Mouse (Mus musculus): ENCODE results near the gene Anks6. TPM values are rescaled to one million over a fixed set of nuclear protein-coding genes. Genes with fewer than 3 reads are reported as not detected.

Anks6 gene
- polyA plus RNA-seq, 1 experiment from 2014 or later, result 1.1 TPM

DNA sequence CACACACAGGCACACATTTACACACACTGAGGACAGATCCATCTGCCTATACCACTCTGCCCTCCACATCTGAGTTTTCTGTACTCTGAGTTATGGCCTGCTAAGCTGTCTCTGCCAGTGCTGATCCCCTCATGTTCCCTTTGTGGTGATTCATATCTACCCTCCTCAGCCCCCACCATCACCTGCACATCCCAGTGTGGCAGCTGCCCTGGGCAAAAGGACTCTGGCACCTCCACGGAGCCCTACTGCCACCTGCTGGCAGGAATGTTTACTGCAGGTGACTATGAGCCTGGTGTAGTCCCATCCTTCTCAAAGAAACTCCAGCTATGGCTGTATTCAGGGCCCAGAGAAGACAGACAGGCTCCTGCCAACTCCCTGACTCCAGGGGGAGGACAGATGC is 7.1 kb downstream of the Anks6 start:
- Histone ChIP-seq H3K9me3 (ENCODE audit: control insufficient read depth, low read length) (peaks cover 2% of the 10 kb centered on the region; the same call in 1 of the 2 replicates), H3K27ac (ENCODE audit: low read length) (no peak overlapping the region), H3K27me3 (replicated peaks; ENCODE audit: control insufficient read depth, insufficient read depth, low read length) (0 out of 2 replicates have a peak, but pooled peaks cover 2% of the 10 kb centered on the region), H3K4me3 (ENCODE audit: low read length) (no peak overlapping the region), H3K36me3 (ENCODE audit: control insufficient read depth, insufficient read depth, low read length) (no peaks in the 10 kb centered on the region), H3K4me1 (ENCODE audit: control insufficient read depth, insufficient read depth, low read length) (peaks cover 17% of the 10 kb centered on the region), H3K4me2 (ENCODE audit: low read depth, low read length) (no peak overlapping the region), H3K9ac (ENCODE audit: low read depth, low read length) (no peak overlapping the region)
- ATAC-seq, result peak; percentile 81
- WGBS, result 0% methylated on average over 1 of the region's 1 CpGs

DNA sequence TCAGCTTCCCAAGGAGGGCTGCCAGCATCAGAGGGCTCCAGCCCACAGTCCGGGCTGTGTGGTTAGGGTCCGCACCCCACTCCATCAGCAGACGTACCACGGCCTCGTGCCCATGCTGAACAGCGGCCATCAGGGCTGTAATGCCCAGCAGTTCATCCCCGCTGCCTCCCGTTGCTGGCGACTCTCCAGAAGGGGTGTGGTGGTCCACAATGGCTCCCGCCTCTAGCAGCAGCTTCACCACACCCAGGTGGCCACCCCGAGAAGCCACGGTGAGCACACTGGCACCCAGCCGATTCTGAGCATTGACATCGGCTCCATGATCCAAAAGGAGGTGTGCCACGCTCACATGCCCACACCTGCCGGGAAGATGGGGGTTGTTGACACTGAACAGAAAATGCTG is 8.0 kb downstream of the Anks6 start:
- H3K9me3 ChIP-seq (ENCODE audit: control insufficient read depth, low read length), result peaks cover 2% of the 10 kb centered on the region; the same call in 1 of the 2 replicates
- 90% methylated on average over 16 of the region's 16 CpGs for WGBS
- no peak overlapping the region for H3K4me2 ChIP-seq (ENCODE audit: low read depth, low read length)
- no peak for ATAC-seq
- H3K27me3 ChIP-seq (replicated peaks; ENCODE audit: control insufficient read depth, insufficient read depth, low read length), result no peaks in the 10 kb centered on the region
- H3K9ac ChIP-seq (ENCODE audit: low read depth, low read length), result no peak overlapping the region
- no peaks in the 10 kb centered on the region for H3K36me3 ChIP-seq (ENCODE audit: control insufficient read depth, insufficient read depth, low read length)
- H3K27ac ChIP-seq (ENCODE audit: low read length), result no peak overlapping the region
- H3K4me3 ChIP-seq (ENCODE audit: low read length), result no peak overlapping the region
- peaks cover 17% of the 10 kb centered on the region for H3K4me1 ChIP-seq (ENCODE audit: control insufficient read depth, insufficient read depth, low read length)

DNA sequence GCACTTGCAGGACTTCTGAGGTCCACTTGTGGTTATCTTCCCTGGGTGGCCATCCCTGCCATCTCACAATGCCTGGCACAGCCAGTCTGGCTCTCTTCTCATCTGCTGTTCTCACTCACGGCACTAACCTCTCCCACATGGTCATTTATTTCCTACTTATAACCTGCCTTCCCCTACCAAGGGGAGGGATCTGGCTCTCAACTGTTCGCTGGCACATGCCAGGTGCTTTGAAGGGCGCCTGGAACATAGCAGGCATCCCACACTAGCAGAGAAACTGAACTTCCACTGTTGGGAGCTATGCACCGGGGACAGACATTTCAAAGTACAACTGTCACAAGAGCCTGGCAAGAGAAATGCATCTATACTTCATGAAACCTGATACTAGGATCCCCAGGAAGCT is 9.5 kb downstream of the Anks6 start:
- no peak overlapping the region for H3K27ac ChIP-seq (ENCODE audit: low read length)
- H3K9me3 ChIP-seq (ENCODE audit: control insufficient read depth, low read length), result no peaks in the 10 kb centered on the region
- H3K4me2 ChIP-seq (ENCODE audit: low read depth, low read length), result no peak overlapping the region
- no peaks in the 10 kb centered on the region for H3K27me3 ChIP-seq (replicated peaks; ENCODE audit: control insufficient read depth, insufficient read depth, low read length)
- H3K36me3 ChIP-seq (ENCODE audit: control insufficient read depth, insufficient read depth, low read length), result no peaks in the 10 kb centered on the region
- peaks cover 17% of the 10 kb centered on the region for H3K4me1 ChIP-seq (ENCODE audit: control insufficient read depth, insufficient read depth, low read length)
- WGBS, result 69% methylated on average over 4 of the region's 4 CpGs
- no peak for ATAC-seq
- H3K9ac ChIP-seq (ENCODE audit: low read depth, low read length), result no peak overlapping the region
- no peak overlapping the region for H3K4me3 ChIP-seq (ENCODE audit: low read length)

DNA sequence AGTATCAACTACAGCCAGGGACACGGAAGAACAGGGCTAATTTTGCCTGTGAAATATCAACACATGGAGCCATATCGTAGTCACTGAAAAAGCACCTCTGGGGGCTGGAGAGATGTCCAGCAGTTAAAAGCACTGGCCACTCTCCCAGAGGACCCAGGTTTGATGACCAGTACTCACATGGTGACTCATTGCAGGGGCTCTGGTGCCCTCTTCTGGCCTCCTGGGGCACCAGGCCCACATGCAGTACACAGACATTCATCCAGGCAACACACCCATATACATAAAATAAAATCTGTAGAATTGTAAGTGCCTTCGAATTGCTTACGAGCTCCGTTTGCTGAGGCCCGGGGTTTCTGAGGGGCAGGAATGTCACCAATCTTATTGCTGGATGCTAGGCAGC is 10.3 kb downstream of the Anks6 start:
- 84% methylated on average over 6 of the region's 6 CpGs for WGBS
- H3K27me3 ChIP-seq (replicated peaks; ENCODE audit: control insufficient read depth, insufficient read depth, low read length), result no peaks in the 10 kb centered on the region
- no peak overlapping the region for H3K9ac ChIP-seq (ENCODE audit: low read depth, low read length)
- H3K4me2 ChIP-seq (ENCODE audit: low read depth, low read length), result no peak overlapping the region
- peaks cover 14% of the 10 kb centered on the region for H3K4me1 ChIP-seq (ENCODE audit: control insufficient read depth, insufficient read depth, low read length)
- H3K9me3 ChIP-seq (ENCODE audit: control insufficient read depth, low read length), result no peaks in the 10 kb centered on the region
- H3K27ac ChIP-seq (ENCODE audit: low read length), result no peak overlapping the region
- no peak overlapping the region for H3K4me3 ChIP-seq (ENCODE audit: low read length)
- H3K36me3 ChIP-seq (ENCODE audit: control insufficient read depth, insufficient read depth, low read length), result no peaks in the 10 kb centered on the region
- no peak for ATAC-seq

DNA sequence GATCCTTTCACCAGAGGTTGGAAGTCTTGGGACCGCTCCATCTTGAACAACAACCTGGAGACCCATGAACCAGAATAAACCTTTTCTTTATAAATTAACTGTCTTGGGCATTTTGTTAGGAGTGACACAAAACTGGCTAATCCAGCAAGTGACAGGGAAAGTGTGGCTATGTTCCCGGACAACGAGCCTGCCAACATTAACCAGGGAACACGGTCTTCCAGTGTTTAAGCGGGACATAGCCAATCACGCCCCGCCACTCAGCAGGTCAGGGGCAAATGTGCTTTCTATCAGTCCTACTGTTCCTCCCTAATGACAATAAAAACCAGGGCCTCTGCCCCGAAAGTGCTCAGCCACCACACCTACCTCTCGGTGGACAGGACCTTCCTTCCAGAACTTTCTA is 13.4 kb downstream of the Anks6 start:
- Histone ChIP-seq H3K4me1 (ENCODE audit: control insufficient read depth, insufficient read depth, low read length) (no peaks in the 10 kb centered on the region), H3K27me3 (replicated peaks; ENCODE audit: control insufficient read depth, insufficient read depth, low read length) (no peaks in the 10 kb centered on the region), H3K36me3 (ENCODE audit: control insufficient read depth, insufficient read depth, low read length) (no peaks in the 10 kb centered on the region), H3K9ac (ENCODE audit: low read depth, low read length) (no peak overlapping the region), H3K4me3 (ENCODE audit: low read length) (no peak overlapping the region), H3K9me3 (ENCODE audit: control insufficient read depth, low read length) (no peaks in the 10 kb centered on the region), H3K4me2 (ENCODE audit: low read depth, low read length) (no peak overlapping the region), H3K27ac (ENCODE audit: low read length) (no peak overlapping the region)
- no peak for ATAC-seq
- WGBS, result 86% methylated on average over 9 of the region's 9 CpGs

DNA sequence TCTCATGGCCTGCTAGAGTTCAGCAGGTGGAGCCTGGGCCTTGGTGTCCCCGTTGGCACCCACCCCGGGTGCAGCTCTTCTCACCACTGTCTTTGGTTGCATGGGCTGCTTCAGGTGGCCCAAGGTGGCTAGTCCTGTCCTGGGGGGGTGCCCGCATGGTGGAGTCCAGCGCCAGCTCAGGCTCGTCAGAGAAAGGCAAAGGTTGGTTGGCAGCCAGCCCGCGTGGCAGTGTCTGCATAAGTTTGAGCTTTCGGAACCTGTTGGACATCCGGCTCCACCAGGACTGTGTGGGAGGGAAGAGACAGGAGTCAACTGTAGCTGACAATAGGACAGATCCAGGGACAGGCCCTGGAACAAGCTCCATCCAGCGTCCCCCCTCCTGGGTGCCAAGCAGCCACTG is 17.6 kb downstream of the Anks6 start:
- ATAC-seq, result no peak
- Histone ChIP-seq H3K36me3 (ENCODE audit: control insufficient read depth, insufficient read depth, low read length) (0 out of 2 replicates have a peak, but pooled peaks cover 5% of the 10 kb centered on the region), H3K9ac (ENCODE audit: low read depth, low read length) (no peak overlapping the region), H3K27me3 (replicated peaks; ENCODE audit: control insufficient read depth, insufficient read depth, low read length) (no peaks in the 10 kb centered on the region), H3K9me3 (ENCODE audit: control insufficient read depth, low read length) (no peaks in the 10 kb centered on the region), H3K4me1 (ENCODE audit: control insufficient read depth, insufficient read depth, low read length) (no peaks in the 10 kb centered on the region), H3K4me2 (ENCODE audit: low read depth, low read length) (no peak overlapping the region), H3K4me3 (ENCODE audit: low read length) (no peak overlapping the region), H3K27ac (ENCODE audit: low read length) (no peak overlapping the region)
- 95% methylated on average over 10 of the region's 10 CpGs for WGBS

DNA sequence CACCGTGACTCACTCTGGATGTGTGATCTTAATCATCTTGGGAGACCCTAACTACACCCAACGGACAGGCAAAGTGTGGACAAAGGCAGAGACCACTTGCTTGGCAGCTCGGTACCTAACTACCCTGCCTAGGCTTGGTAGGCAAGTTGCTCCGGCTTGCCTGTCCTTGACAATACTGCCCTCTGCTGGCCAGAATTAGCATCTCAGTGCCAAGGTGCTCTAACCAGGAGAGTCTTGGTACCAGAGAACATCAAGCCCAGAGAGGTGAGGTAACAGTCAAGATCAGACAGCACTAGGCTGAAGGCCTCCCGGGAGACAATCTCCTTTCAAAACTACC is 19.9 kb downstream of the Anks6 start:
- Histone ChIP-seq H3K4me1 (ENCODE audit: control insufficient read depth, insufficient read depth, low read length) (no peaks in the 10 kb centered on the region), H3K27me3 (replicated peaks; ENCODE audit: control insufficient read depth, insufficient read depth, low read length) (no peaks in the 10 kb centered on the region), H3K9ac (ENCODE audit: low read depth, low read length) (no peak overlapping the region), H3K9me3 (ENCODE audit: control insufficient read depth, low read length) (no peaks in the 10 kb centered on the region), H3K36me3 (ENCODE audit: control insufficient read depth, insufficient read depth, low read length) (0 out of 2 replicates have a peak, but pooled peaks cover 5% of the 10 kb centered on the region), H3K27ac (ENCODE audit: low read length) (no peak overlapping the region), H3K4me3 (ENCODE audit: low read length) (no peak overlapping the region), H3K4me2 (ENCODE audit: low read depth, low read length) (no peak overlapping the region)
- no peak for ATAC-seq
- WGBS, result 24% methylated on average over 5 of the region's 5 CpGs

DNA sequence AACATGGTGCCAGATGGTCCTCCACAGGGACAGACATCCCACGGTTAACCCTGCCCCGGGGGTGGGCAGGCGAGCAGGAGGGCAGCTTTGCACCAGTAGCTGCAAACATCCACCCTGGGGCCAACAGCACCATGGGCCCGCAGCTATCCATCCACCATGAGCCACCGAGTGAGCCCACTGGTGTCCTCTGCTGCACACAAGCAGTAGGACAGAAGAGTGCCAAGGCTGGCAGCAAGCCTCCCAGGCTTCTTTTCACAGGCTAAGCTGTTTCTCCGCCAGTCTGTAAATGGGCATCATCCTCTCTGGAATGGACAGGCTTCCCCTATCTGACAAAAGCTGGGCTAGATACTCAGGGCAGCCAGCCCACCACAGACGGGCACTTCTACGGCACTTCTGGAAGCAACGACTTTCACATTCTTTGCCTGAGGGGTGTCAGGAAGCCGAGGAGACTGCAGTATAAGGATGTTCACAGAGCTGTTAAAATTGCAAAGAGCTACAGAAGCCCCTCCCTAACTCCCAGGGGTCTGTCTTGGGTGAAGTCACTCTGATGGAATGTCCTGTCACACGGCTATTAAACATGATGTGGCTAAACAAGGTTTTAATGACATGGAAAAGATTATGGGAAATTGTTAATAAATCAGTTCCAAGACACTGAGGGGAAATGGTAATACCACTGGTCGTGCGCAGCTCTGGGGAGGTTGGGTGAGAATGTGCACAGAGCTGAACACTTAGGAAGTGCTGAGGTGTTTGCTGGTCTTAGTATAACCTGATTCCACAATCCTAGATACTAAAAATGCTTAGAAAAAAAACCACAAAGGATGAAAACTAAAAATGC is 20.5 kb downstream of the Anks6 start:
- ATAC-seq, result no peak
- 63% methylated on average over 13 of the region's 13 CpGs for WGBS
- Histone ChIP-seq H3K9ac (ENCODE audit: low read depth, low read length) (no peak overlapping the region), H3K4me2 (ENCODE audit: low read depth, low read length) (no peak overlapping the region), H3K27ac (ENCODE audit: low read length) (no peak overlapping the region), H3K36me3 (ENCODE audit: control insufficient read depth, insufficient read depth, low read length) (0 out of 2 replicates have a peak, but pooled peaks cover 5% of the 10 kb centered on the region), H3K27me3 (replicated peaks; ENCODE audit: control insufficient read depth, insufficient read depth, low read length) (no peaks in the 10 kb centered on the region), H3K4me1 (ENCODE audit: control insufficient read depth, insufficient read depth, low read length) (no peaks in the 10 kb centered on the region), H3K4me3 (ENCODE audit: low read length) (no peak overlapping the region), H3K9me3 (ENCODE audit: control insufficient read depth, low read length) (no peaks in the 10 kb centered on the region)

DNA sequence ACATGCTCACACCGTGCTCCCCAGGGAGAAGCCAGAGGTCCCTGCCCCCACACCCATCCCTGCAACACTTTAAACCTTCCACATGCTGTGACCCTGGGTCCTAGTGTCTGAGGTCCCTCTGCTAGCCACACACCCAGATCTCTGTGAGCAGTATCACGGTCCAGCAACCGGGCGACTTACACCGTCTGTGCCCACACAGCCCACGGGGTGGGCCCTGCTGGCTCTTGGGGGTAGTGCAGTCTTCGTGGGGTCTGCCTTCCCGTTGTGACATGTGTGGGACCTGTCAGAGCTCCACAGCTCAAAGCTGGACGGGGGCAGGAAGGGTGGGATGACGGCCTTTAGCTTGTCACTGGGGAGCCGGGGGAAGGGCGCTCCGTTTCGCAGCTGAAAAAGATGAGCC is 21.7 kb downstream of the Anks6 start:
- H3K36me3 ChIP-seq (ENCODE audit: control insufficient read depth, insufficient read depth, low read length), result 0 out of 2 replicates have a peak, but pooled peaks cover 5% of the 10 kb centered on the region
- no peaks in the 10 kb centered on the region for H3K4me1 ChIP-seq (ENCODE audit: control insufficient read depth, insufficient read depth, low read length)
- 85% methylated on average over 14 of the region's 14 CpGs for whole genome bisulfite sequencing
- no peaks in the 10 kb centered on the region for H3K27me3 ChIP-seq (replicated peaks; ENCODE audit: control insufficient read depth, insufficient read depth, low read length)
- no peak overlapping the region for H3K9ac ChIP-seq (ENCODE audit: low read depth, low read length)
- no peak overlapping the region for H3K4me3 ChIP-seq (ENCODE audit: low read length)
- no peak overlapping the region for H3K4me2 ChIP-seq (ENCODE audit: low read depth, low read length)
- H3K9me3 ChIP-seq (ENCODE audit: control insufficient read depth, low read length), result no peaks in the 10 kb centered on the region
- no peak for ATAC-seq
- H3K27ac ChIP-seq (ENCODE audit: low read length), result no peak overlapping the region

DNA sequence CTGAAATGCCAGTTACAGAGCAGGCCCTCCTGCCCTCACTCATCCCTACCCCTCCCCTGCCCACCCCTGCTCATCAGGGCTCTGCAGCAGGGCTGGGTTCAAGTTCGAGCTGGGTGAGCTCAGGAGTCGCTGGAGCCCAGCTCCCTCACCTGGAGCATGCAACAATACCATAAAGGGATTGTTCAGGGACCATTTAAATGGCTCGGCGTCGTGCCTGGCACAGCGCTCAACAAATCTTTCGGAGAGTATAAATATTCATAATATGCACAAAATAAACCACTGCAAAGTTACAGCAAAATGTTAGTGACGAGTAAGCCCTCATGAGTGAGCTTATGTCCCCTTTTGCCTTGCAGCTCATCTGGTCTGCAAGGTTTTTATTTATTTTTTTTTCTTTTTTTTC is 25.1 kb downstream of the Anks6 start:
- WGBS, result 80% methylated on average over 8 of the region's 8 CpGs
- no peak for ATAC-seq
- H3K36me3 ChIP-seq (ENCODE audit: control insufficient read depth, insufficient read depth, low read length), result no peaks in the 10 kb centered on the region
- no peaks in the 10 kb centered on the region for H3K4me1 ChIP-seq (ENCODE audit: control insufficient read depth, insufficient read depth, low read length)
- H3K9ac ChIP-seq (ENCODE audit: low read depth, low read length), result no peak overlapping the region
- no peak overlapping the region for H3K4me3 ChIP-seq (ENCODE audit: low read length)
- H3K27ac ChIP-seq (ENCODE audit: low read length), result no peak overlapping the region
- no peaks in the 10 kb centered on the region for H3K9me3 ChIP-seq (ENCODE audit: control insufficient read depth, low read length)
- H3K27me3 ChIP-seq (replicated peaks; ENCODE audit: control insufficient read depth, insufficient read depth, low read length), result no peaks in the 10 kb centered on the region
- no peak overlapping the region for H3K4me2 ChIP-seq (ENCODE audit: low read depth, low read length)

Data from intestine, embryonic 16.5 days (tissue).